Mouse (Mus musculus): Measurements from ENCODE around the gene Tmem181a. TPM values are rescaled to one million over a fixed set of nuclear protein-coding genes. Genes with fewer than 3 reads are reported as not detected.

The Tmem181a gene
- 2.3 and 2.4 TPM in 2 replicates for polyA plus RNA-seq (2012; rRNA removed)

DNA sequence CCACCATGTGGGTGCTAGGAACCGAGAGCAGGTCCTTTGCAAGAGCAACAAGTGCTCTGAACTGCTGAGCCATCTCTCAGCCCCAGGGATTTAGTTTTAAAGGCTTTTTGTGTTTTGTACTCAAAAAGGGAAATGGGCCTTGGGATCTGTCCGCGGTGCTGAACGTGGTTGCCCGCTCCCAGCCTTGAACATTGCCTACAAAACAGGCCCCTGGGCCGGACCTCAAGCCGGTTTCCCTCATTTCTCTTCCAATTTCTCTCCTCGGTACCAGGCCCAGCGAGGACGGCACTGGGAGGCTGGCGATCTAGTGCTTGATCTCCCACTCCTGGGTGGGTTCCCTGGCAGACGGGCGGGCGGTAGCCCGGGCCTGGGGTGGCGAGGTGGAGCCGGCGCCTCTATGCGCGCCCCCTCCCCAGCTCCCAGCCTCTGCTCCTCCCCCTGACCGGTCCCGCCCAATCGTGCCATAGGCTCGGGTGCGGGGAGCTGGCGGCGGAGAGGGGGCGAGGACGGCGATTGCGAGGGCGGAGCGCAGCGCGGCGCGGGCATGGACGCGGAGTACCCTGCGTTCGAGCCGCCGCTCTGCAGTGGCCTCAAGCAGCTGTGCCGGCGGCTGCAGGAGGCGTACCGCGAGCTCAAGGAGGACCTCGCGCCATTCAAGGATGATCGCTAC lies at the start of gene Tmem181a:
Gene Tmem181a, plus strand, starts transcription at position 461 of the 670 bp plus-strand sequence.

DNA sequence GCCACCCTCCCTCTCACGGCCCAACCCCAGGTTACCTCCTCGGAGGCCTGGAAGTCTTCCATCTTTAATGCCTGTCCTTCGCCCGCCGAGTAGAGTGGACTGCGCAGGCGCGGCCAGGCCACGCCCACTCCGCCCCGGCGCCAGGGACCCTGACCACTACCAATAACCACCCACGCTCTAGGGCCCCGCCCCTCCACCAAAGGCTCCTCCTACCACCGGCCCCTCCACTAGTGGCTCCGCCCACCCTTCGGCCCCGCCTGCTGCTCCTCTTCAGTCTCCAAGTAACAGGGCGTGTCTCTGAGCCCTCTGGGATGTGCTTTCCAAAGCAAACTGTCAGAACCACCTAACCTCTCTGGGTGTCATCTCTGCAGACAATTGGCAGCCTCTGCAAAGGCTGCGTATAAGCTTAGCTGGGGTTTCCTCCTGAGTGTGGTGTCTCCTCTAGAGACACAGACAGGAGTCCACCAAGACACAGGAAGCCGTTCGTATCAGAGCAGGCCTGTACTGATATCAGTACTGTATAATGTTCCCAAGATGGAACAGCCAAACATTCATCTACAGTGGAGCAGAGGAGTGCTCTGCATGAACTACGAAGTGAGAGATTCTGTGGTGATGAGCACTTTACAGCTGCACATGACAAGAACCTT lies 60.8 kb downstream of the Tmem181a start, which contains the start of gene Dynlt1a:
Gene Dynlt1a, minus strand, starts transcription at position 162 of the 647 bp plus-strand sequence.

Other genes with a start within 250 kb of the Tmem181a start
- 1.3 and 1.5 TPM in 2 replicates for gene Serac1, start 177.1 kb upstream of the Tmem181a start, polyA plus RNA-seq (2012; rRNA removed)
- gene Gtf2h5, start 177.1 kb upstream of the Tmem181a start, polyA plus RNA-seq (2012; rRNA removed), result 22.3 and 22.9 TPM in 2 replicates
- gene Tulp4, start 150.4 kb upstream of the Tmem181a start, polyA plus RNA-seq (2012; rRNA removed), result 4.4 and 5.4 TPM in 2 replicates
- 5.6 and 5.7 TPM in 2 replicates for gene Dynlt1a, start 60.6 kb downstream of the Tmem181a start, polyA plus RNA-seq (2012; rRNA removed)
- 162 and 188 TPM in 2 replicates for gene Dynlt1b, start 173.3 kb downstream of the Tmem181a start, polyA plus RNA-seq (2012; rRNA removed)

All from liver, embryonic 18 days (tissue).